Mouse (Mus musculus) cerebellum, adult 2 months (tissue): ENCODE measurements around the gene Kcnd3. TPM values are rescaled to one million over a fixed set of nuclear protein-coding genes. Genes with fewer than 3 reads are reported as not detected.
A peak's percentile ranks its signal among the peaks of the same experiment; 100 is the strongest.

ENCODE experiments used
- DNase-seq, 2 experiments: peaks; one replicate each; pipeline ENCODE4 v3.0.0; 2021
- H3K27ac ChIP-seq: fragments of 200-500 bp; 2 replicates; pipeline ENCODE4 v1.5.1; 2012; ENCODE audit warnings: low read length, control low read depth, inconsistent platforms; ENCODE audit not compliant: insufficient read depth
- H3K27me3 ChIP-seq: fragments of 200-500 bp; 2 replicates; pipeline ENCODE4 v1.6.1; 2012; ENCODE audit warnings: inconsistent platforms, mild to moderate bottlenecking, low read length, moderate library complexity; ENCODE audit not compliant: control insufficient read depth, insufficient read depth
- H3K4me1 ChIP-seq: fragments of 200-500 bp; 2 replicates; pipeline ENCODE4 v1.6.1; 2011; ENCODE audit warnings: low read length; ENCODE audit not compliant: control insufficient read depth, insufficient read depth
- H3K4me3 ChIP-seq: fragments of 200-500 bp; replicated peaks from 2 replicates; pipeline ENCODE3; 2011; ENCODE audit warnings: mild to moderate bottlenecking, low read depth, low read length, control low read depth; ENCODE audit not compliant: insufficient read depth
- CTCF ChIP-seq: fragments of 200-500 bp; IDR thresholded peaks from 2 replicates; pipeline ENCODE4 v1.5.1; 2011; ENCODE audit warnings: low read depth, mild to moderate bottlenecking, control low read depth, low read length, moderate library complexity, borderline replicate concordance; ENCODE audit not compliant: insufficient read depth
- POLR2A ChIP-seq: fragments of 200-500 bp; IDR thresholded peaks from 2 replicates; pipeline ENCODE4 v1.6.1; 2011; ENCODE audit warnings: low read length, control low read depth, borderline replicate concordance; ENCODE audit not compliant: insufficient read depth
- WGBS: fragments of 180-500 bp; shearing (Covaris S2); methylation state at CpG from one replicate; pipeline ENCODE4 v1.1.7; 2018; 5-methylcytosine and 5-hydroxymethylcytosine counted together
- polyA plus RNA-seq: library from polyadenylated mRNA; depleted of rRNA; stranded (reverse); fragments of >200 nt; gene quantifications from 2 replicates; pipeline ENCODE4 v1.2.3, GENCODE M21; 2012; rRNA removed

The Kcnd3 gene
- 29.2 and 31.9 TPM in 2 replicates for polyA plus RNA-seq

GRCm38 (mm10) chr3:105451627-105452555 lies at the start of gene Kcnd3:
Kcnd3 (plus strand) TSS chr3:105452330.
- under 1% methylated on average over 74 of the region's 98 CpGs for WGBS
- peak within 1 kb of the TSS; percentile 54 for H3K4me3 ChIP-seq
- TF ChIP-seq CTCF (no peak), POLR2A (0 out of 2 replicates have a peak, but pooled peaks have one; percentile 10)
- H3K4me1 ChIP-seq: peaks cover 7% of the 10 kb centered on the region
- H3K27ac ChIP-seq: peak within 1 kb of the TSS; percentile 89
- peak; percentile 71 to 76 for DNase-seq
- no peaks in the 10 kb centered on the region for H3K27me3 ChIP-seq

DNA sequence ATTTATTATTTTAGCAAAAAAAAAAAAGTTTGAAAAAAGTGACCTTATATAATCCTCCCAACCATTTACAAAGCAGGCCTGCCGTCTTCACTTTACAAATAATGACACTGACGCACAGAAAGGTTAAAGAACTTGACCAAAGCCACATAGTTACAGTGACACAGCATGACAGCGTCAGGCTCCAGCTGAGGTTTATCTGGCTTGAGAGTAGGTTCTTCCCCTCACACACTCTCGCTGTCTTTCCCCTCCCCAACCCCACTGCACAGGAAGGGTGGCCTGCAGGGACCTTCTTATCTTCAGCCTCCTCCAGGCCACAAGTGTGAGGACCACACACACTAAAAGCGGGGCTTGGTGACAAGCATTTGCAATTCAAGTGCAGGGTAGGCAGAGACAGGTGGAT lies 49.5 kb upstream of the Kcnd3 start:
- no peak for DNase-seq
- no peaks in the 10 kb centered on the region for H3K4me1 ChIP-seq
- 86% methylated on average over 5 of the region's 5 CpGs for WGBS
- no peak overlapping the region for H3K27ac ChIP-seq
- no peak for TF ChIP-seq CTCF
- TF ChIP-seq POLR2A: no peak
- H3K27me3 ChIP-seq: no peaks in the 10 kb centered on the region
- H3K4me3 ChIP-seq: no peak overlapping the region

GRCm38 (mm10) chr3:105403410-105404076 lies 48.6 kb upstream of the Kcnd3 start:
- Histone ChIP-seq H3K27me3 (no peaks in the 10 kb centered on the region), H3K4me1 (no peaks in the 10 kb centered on the region), H3K27ac (no peak overlapping the region), H3K4me3 (no peak overlapping the region)
- no peak; the same call in 1 of the 2 replicates for TF ChIP-seq CTCF
- no peak for TF ChIP-seq POLR2A
- 65% methylated on average over 5 of the region's 5 CpGs for WGBS
- no peak for DNase-seq

DNA sequence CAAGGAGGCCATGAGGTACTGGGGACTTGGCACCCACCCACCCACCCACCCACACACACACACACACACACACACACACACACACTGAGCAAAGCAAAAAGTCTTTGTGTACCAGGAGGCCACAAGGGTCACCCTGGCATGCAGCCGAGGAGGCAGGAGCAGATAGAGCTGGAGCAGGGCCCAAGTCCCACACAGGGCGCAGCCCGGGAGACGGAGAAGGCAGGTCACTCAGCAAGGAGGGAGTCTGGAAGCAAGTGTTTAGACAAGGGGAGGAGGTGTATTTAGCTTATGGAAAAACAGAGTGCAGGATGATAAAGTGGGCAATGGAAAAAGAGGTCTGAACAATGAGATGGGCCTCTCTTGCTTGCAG lies 48.1 kb upstream of the Kcnd3 start:
- Histone ChIP-seq H3K4me3 (no peak overlapping the region), H3K4me1 (no peaks in the 10 kb centered on the region), H3K27ac (no peak overlapping the region), H3K27me3 (no peaks in the 10 kb centered on the region)
- TF ChIP-seq CTCF (no peak), POLR2A (no peak)
- 52% methylated on average over 4 of the region's 4 CpGs for WGBS
- DNase-seq: no peak

GRCm38 (mm10) chr3:105405516-105405915 lies 46.6 kb upstream of the Kcnd3 start:
- Histone ChIP-seq H3K27me3 (no peaks in the 10 kb centered on the region), H3K4me3 (no peak overlapping the region), H3K4me1 (no peaks in the 10 kb centered on the region; the same call in 1 of the 2 replicates), H3K27ac (no peak overlapping the region)
- WGBS: 89% methylated on average over 7 of the region's 7 CpGs
- DNase-seq: no peak
- TF ChIP-seq CTCF (no peak), POLR2A (no peak)

DNA sequence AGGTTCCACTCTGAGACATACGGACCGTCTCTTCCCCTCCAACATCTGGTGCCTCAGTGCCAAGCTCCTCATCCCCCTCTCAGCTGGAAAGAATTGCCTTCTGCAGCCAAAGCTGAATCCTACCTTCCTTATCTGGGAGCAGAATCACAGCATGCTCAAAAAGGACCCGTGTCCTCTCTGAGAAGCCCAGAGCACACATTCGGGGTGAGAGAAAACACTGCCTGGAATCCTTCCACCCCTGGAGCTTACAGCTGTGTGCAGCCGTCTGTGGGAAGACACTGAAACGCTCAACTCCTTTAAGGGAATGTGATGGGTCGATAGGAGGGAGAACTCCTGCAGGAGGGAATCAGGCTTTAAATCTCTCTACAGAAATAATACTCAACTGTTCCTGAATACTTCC lies 46.1 kb upstream of the Kcnd3 start:
- no peak for DNase-seq
- 52% methylated on average over 7 of the region's 7 CpGs for WGBS
- Histone ChIP-seq H3K27me3 (no peaks in the 10 kb centered on the region), H3K4me3 (no peak overlapping the region), H3K4me1 (peaks cover 3% of the 10 kb centered on the region; the same call in 1 of the 2 replicates), H3K27ac (no peak overlapping the region)
- TF ChIP-seq CTCF (no peak), POLR2A (no peak)

- 83% methylated on average over 3 of the region's 3 CpGs for WGBS
- H3K27ac ChIP-seq: no peak overlapping the region
Measured at GRCm38 (mm10) chr3:105408211-105408610, 43.9 kb upstream of the Kcnd3 start.

DNA sequence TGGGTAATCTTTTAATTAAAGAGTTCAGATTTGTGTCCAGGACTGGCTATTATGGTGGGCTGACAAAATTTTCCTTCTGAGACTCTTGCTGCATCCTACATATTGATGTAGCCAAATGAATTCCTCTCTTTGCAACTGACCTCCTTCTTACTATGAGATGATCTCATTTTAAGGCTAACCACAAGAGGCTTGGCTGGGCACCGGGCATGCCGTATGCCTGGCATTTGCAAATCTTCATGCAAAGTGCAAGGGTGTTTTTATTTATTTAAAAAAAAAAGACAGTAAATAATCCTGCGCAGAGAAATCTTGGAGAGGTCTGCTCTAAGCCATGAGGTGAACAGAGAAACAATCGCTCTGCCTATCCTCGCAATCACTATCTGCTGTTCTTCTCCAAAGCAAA lies 41.3 kb upstream of the Kcnd3 start:
- 84% methylated on average over 5 of the region's 5 CpGs for WGBS
- Histone ChIP-seq H3K27ac (no peak overlapping the region), H3K4me3 (no peak overlapping the region), H3K4me1 (peaks cover 11% of the 10 kb centered on the region; the same call in 1 of the 2 replicates), H3K27me3 (no peaks in the 10 kb centered on the region)
- peak in 1 of 2 experiments; percentile 8 for DNase-seq
- no peak for TF ChIP-seq POLR2A
- no peak for TF ChIP-seq CTCF

More at GRCm38 (mm10) chr3:105408211-105408610, 43.9 kb upstream of the Kcnd3 start:
- TF ChIP-seq POLR2A (no peak), CTCF (no peak)
- H3K27me3 ChIP-seq: no peaks in the 10 kb centered on the region
- H3K4me3 ChIP-seq: no peak overlapping the region
- no peak for DNase-seq
- H3K4me1 ChIP-seq: peaks cover 11% of the 10 kb centered on the region; the same call in 1 of the 2 replicates
